Mouse (Mus musculus): ENCODE data around the gene Rassf1.

DNA sequence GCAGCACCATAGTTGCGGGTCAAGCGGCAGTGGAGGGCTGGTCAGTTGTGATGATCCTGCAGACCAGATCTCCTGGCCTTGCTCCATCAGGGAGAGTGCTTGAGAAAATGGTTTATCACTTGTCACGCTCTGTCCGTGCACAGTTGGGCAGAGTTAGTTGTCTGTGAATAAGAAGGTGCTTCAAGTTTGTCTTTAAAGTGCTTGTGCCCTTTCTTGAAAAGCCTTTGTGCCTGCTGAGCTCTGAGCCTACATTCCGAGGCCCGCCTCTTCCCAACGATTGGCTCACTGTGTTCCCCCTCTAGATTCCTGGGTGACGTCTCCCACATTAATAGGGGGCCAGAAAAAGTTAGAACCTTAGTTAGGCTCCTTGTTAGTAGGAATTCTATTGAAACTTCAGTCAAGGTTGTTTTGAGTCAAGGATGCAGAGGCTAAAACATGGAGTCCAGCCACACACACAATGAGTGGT, 568 bp downstream of the Rassf1 start:
- TF ChIP-seq POLR2A (IDR thresholded peaks at IDR 0.05; ENCODE audit: insufficient read depth, low read depth, low read length) = no peak
- TF ChIP-seq CTCF (IDR thresholded peaks at IDR 0.05; ENCODE audit: insufficient read depth, low read depth, low read length) = no peak

All from olfactory bulb, adult 2 months (tissue).